Mouse (Mus musculus) heart, postnatal 36 days (tissue): ENCODE results near the gene Cd93. TPM values are rescaled to one million over a fixed set of nuclear protein-coding genes. Genes with fewer than 3 reads are reported as not detected.

Experiments used
- DNase-seq, 2 experiments: peaks; one replicate each; pipeline ENCODE4 v3.0.0; 2021 to 2022
- intact Hi-C: fragments of 180-260 bp; cut with DNase I; formaldehyde crosslinking; loops from one replicate; pipeline ENCODE4 v1.15.1; 2025
- total RNA-seq, 2 experiments: library from RNA; stranded (reverse); gene quantifications; 2 replicates each; pipeline ENCODE4 v1.2.3; 2021

Gene Cd93
- 10 to 100 TPM; 65.4 to 68.0 TPM for total RNA-seq

GRCm38 (mm10) chr2:148443249-148443958, at the start of gene Cd93:
Gene Cd93, minus strand, starts transcription at chr2:148443563.
- DNase-seq: peak; percentile 63 to 66
- intact Hi-C loops: loop anchor here (2.0 kb wide), 2 partner anchors 35 to 89 kb away; no protein-coding TSS in a partner anchor

- DNase-seq: no peak
- intact Hi-C loops: no loop called here
Measured at GRCm38 (mm10) chr2:148492108-148492507, 48.7 kb upstream of the Cd93 start.

GRCm38 (mm10) chr2:148490150-148490549, 46.8 kb upstream of the Cd93 start:
- intact Hi-C loops: no loop called here
- no peak for DNase-seq

- DNase-seq: no peak
- intact Hi-C loops: no loop called here
Measured at GRCm38 (mm10) chr2:148488885-148489284, 45.5 kb upstream of the Cd93 start.

- intact Hi-C loops: no loop called here
- DNase-seq: no peak
Measured at GRCm38 (mm10) chr2:148485576-148485975, 42.2 kb upstream of the Cd93 start.

- intact Hi-C loops: no loop called here
Measured at GRCm38 (mm10) chr2:148480376-148480775, 37.0 kb upstream of the Cd93 start.

GRCm38 (mm10) chr2:148478141-148478701, 34.9 kb upstream of the Cd93 start:
- intact Hi-C loops: loop anchor here (2.0 kb wide), 1 partner anchor 35 kb away; the partner anchor contains the start of gene Cd93

More at GRCm38 (mm10) chr2:148480376-148480775, 37.0 kb upstream of the Cd93 start:
- no peak for DNase-seq

GRCm38 (mm10) chr2:148477346-148477745, 34.0 kb upstream of the Cd93 start:
- DNase-seq: no peak
- intact Hi-C loops: no loop called here

More at GRCm38 (mm10) chr2:148478141-148478701, 34.9 kb upstream of the Cd93 start:
- DNase-seq: peak; percentile 68

- intact Hi-C loops: no loop called here
Measured at GRCm38 (mm10) chr2:148476576-148476975, 33.2 kb upstream of the Cd93 start.

GRCm38 (mm10) chr2:148475879-148476495, 32.6 kb upstream of the Cd93 start:
- no peak for DNase-seq
- intact Hi-C loops: no loop called here

More at GRCm38 (mm10) chr2:148476576-148476975, 33.2 kb upstream of the Cd93 start:
- DNase-seq: no peak

- intact Hi-C loops: loop anchor here (5.0 kb wide), 1 partner anchor 63 kb away; no protein-coding TSS in a partner anchor
Measured at GRCm38 (mm10) chr2:148469341-148470238, 26.2 kb upstream of the Cd93 start.

GRCm38 (mm10) chr2:148467921-148468440, 24.6 kb upstream of the Cd93 start:
- DNase-seq: no peak
- intact Hi-C loops: no loop called here

More at GRCm38 (mm10) chr2:148469341-148470238, 26.2 kb upstream of the Cd93 start:
- no peak for DNase-seq

- intact Hi-C loops: no loop called here
- DNase-seq: no peak
Measured at GRCm38 (mm10) chr2:148455341-148455740, 12.0 kb upstream of the Cd93 start.

GRCm38 (mm10) chr2:148454014-148454542, 10.7 kb upstream of the Cd93 start:
- intact Hi-C loops: no loop called here
- no peak for DNase-seq

- no peak for DNase-seq
- intact Hi-C loops: no loop called here
Measured at GRCm38 (mm10) chr2:148453061-148453460, 9.7 kb upstream of the Cd93 start.

GRCm38 (mm10) chr2:148451498-148451897, 8.1 kb upstream of the Cd93 start:
- intact Hi-C loops: no loop called here
- no peak for DNase-seq

GRCm38 (mm10) chr2:148450616-148451015, 7.3 kb upstream of the Cd93 start:
- no peak for DNase-seq

GRCm38 (mm10) chr2:148449659-148450058, 6.3 kb upstream of the Cd93 start:
- intact Hi-C loops: no loop called here
- DNase-seq: no peak

More at GRCm38 (mm10) chr2:148450616-148451015, 7.3 kb upstream of the Cd93 start:
- intact Hi-C loops: no loop called here

GRCm38 (mm10) chr2:148446446-148446845, 3.1 kb upstream of the Cd93 start:
- intact Hi-C loops: no loop called here
- DNase-seq: no peak

GRCm38 (mm10) chr2:148445616-148446015, 2.3 kb upstream of the Cd93 start:
- intact Hi-C loops: no loop called here
- no peak for DNase-seq
